In the genomic region with DNA sequence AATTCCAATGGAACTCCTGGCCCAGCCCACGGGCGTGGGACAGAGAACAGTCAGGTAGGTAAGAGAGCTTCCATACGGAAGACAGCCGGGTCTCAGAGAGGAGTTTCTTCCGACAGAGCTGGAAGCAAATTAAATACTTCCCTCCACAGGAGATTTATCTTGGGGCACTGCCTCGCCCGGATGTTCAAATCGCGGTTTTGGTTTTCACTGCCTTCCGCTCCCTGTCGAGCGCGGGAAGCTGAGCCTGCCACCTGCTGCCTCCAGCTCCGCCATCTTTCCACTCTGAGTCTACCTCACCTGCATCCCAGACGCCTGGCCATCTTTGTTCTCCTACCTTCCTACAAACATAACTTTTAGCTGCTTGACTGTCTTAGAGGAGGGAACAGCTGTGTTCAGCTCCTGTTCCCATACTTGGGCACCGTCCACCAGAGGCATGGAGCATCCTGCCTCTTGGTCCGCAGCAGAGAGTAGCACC, we compare ENCODE assay signal across 8 mouse cellular contexts. TPM values are rescaled to one million over a fixed set of nuclear protein-coding genes. Genes with fewer than 3 reads are reported as not detected.
DNase-seq lines count a peak whose midpoint lies in the region; ATAC-seq and TF ChIP-seq lines count a peak whose summit lies in the region.

No protein-coding gene starts in this region.

- H3K4me1 ChIP-seq in bone marrow macrophage, adult 2 months (ENCODE audit: control insufficient read depth, insufficient read depth, low read length): peaks cover 20% of the 10 kb centered on the region
- peaks cover 45% of the 10 kb centered on the region for H3K4me1 ChIP-seq in erythroblast, embryonic 14.5 days (ENCODE audit: control insufficient read depth)
- H3K4me1 ChIP-seq in hindbrain, embryonic 14.5 days (replicated peaks; ENCODE audit: control insufficient read depth, insufficient read depth, low read length): peaks cover 16% of the 10 kb centered on the region
- H3K4me1 ChIP-seq in limb, embryonic 14.5 days (ENCODE audit: control insufficient read depth, insufficient read depth, low read length): peaks cover 14% of the 10 kb centered on the region; the same call in 1 of the 2 replicates
- peaks cover 21% of the 10 kb centered on the region for H3K4me1 ChIP-seq in midbrain, embryonic 13.5 days (replicated peaks)

- peaks cover 23% of the 10 kb centered on the region for H3K36me3 ChIP-seq in erythroblast, embryonic 14.5 days (ENCODE audit: control insufficient read depth)
- H3K36me3 ChIP-seq in hindbrain, embryonic 14.5 days (replicated peaks; ENCODE audit: control insufficient read depth, insufficient read depth): peaks cover 6% of the 10 kb centered on the region; the same call in 1 of the 2 replicates
- peaks cover 11% of the 10 kb centered on the region for H3K36me3 ChIP-seq in limb, embryonic 14.5 days (ENCODE audit: control insufficient read depth, insufficient read depth, low read length)
- peaks cover 10% of the 10 kb centered on the region for H3K36me3 ChIP-seq in midbrain, embryonic 13.5 days

- peak overlapping the region; percentile 91 for H3K27ac ChIP-seq in bone marrow macrophage, adult 2 months (ENCODE audit: insufficient read depth, low read depth, low read length)
- H3K27ac ChIP-seq in hindbrain, embryonic 14.5 days: peak overlapping the region; percentile 80
- H3K27ac ChIP-seq in limb, embryonic 14.5 days (replicated peaks; ENCODE audit: low read depth, low read length): peak overlapping the region; percentile 16; the same call in 1 of the 2 replicates
- peak overlapping the region; percentile 82 for H3K27ac ChIP-seq in midbrain, embryonic 13.5 days

- no peaks in the 10 kb centered on the region for H3K9me3 ChIP-seq in erythroblast, embryonic 14.5 days (ENCODE audit: control insufficient read depth, low read length)
- no peaks in the 10 kb centered on the region for H3K9me3 ChIP-seq in hindbrain, embryonic 14.5 days (ENCODE audit: control insufficient read depth, low read length)
- no peaks in the 10 kb centered on the region for H3K9me3 ChIP-seq in limb, embryonic 14.5 days (ENCODE audit: control insufficient read depth, low read length)
- 0 out of 2 replicates have a peak, but pooled peaks cover 7% of the 10 kb centered on the region for H3K9me3 ChIP-seq in midbrain, embryonic 13.5 days

- peak; percentile 8 to 23 for DNase-seq in frontal cortex, postnatal 36 days (ENCODE audit: low spot score in 2 of 2)
- DNase-seq in frontal cortex, postnatal 25 days (ENCODE audit: low spot score in 2 of 2): no peak
- peak; percentile 55 for DNase-seq in hindbrain, embryonic 14.5 days (ENCODE audit: low spot score)
- no peak for DNase-seq in limb, embryonic 14.5 days (ENCODE audit: low spot score)
- peak; percentile 30 to 37 for DNase-seq in spleen, postnatal 14 days (ENCODE audit: low spot score in 2 of 2)

- peak overlapping the region; percentile 95 for H3K9ac ChIP-seq in hindbrain, embryonic 14.5 days
- H3K9ac ChIP-seq in limb, embryonic 14.5 days (ENCODE audit: low read depth, low read length, severe bottlenecking): peak overlapping the region; percentile 89
- H3K9ac ChIP-seq in midbrain, embryonic 13.5 days (replicated peaks): peak overlapping the region; percentile 95

- no peaks in the 10 kb centered on the region for H3K27me3 ChIP-seq in erythroblast, embryonic 14.5 days (ENCODE audit: control insufficient read depth)
- no peaks in the 10 kb centered on the region for H3K27me3 ChIP-seq in hindbrain, embryonic 14.5 days (ENCODE audit: control insufficient read depth, insufficient read depth, low read length)
- no peaks in the 10 kb centered on the region for H3K27me3 ChIP-seq in limb, embryonic 14.5 days (ENCODE audit: control insufficient read depth, insufficient read depth, low read length)
- H3K27me3 ChIP-seq in midbrain, embryonic 13.5 days: peaks cover 4% of the 10 kb centered on the region; the same call in 1 of the 2 replicates

- ATAC-seq in hindbrain, embryonic 14.5 days (ENCODE audit: low FRiP score): no peak; the same call in 1 of the 2 replicates
- peak; percentile 24; the same call in 1 of the 2 replicates for ATAC-seq in limb, embryonic 14.5 days (ENCODE audit: low FRiP score, low read depth)
- peak; percentile 27 for ATAC-seq in midbrain, embryonic 13.5 days

- TF ChIP-seq CTCF in bone marrow macrophage, adult 2 months (IDR thresholded peaks at IDR 0.05; ENCODE audit: low read depth, low read length): no peak

- peak overlapping the region; percentile 99 for H3K4me3 ChIP-seq in bone marrow macrophage, adult 2 months (ENCODE audit: insufficient read depth, low read length)
- peak overlapping the region; percentile 95 for H3K4me3 ChIP-seq in erythroblast, embryonic 14.5 days (replicated peaks)
- peak overlapping the region; percentile 93 for H3K4me3 ChIP-seq in hindbrain, embryonic 14.5 days (replicated peaks; ENCODE audit: low read length)
- H3K4me3 ChIP-seq in limb, embryonic 14.5 days (replicated peaks; ENCODE audit: low read length): peak overlapping the region; percentile 88
- peak overlapping the region; percentile 95 for H3K4me3 ChIP-seq in midbrain, embryonic 13.5 days (replicated peaks)

- WGBS in hindbrain, embryonic 14.5 days: 6% methylated on average over 17 of the region's 17 CpGs
- WGBS in limb, embryonic 14.5 days: 2% methylated on average over 17 of the region's 17 CpGs
- 7% methylated on average over 17 of the region's 17 CpGs for WGBS in midbrain, embryonic 13.5 days

- H3K4me2 ChIP-seq in hindbrain, embryonic 14.5 days (replicated peaks): peak overlapping the region; percentile 86
- H3K4me2 ChIP-seq in limb, embryonic 14.5 days (replicated peaks; ENCODE audit: low read depth, low read length, severe bottlenecking): peak overlapping the region; percentile 94
- peak overlapping the region; percentile 98 for H3K4me2 ChIP-seq in midbrain, embryonic 13.5 days (replicated peaks)

- TF ChIP-seq POLR2A in bone marrow macrophage, adult 2 months (IDR thresholded peaks at IDR 0.05; ENCODE audit: borderline replicate concordance, low read depth, low read length): no peak
- no peak for TF ChIP-seq POLR2A in limb, embryonic 14.5 days (IDR thresholded peaks at IDR 0.05; ENCODE audit: borderline replicate concordance, extremely low read depth, insufficient read depth, insufficient read length)

RNA-seq across cellular contexts. Expression of a gene that starts 16.5 kb away (rescaled TPM):
- 39.1 and 46.6 TPM in 2 replicates for polyA plus RNA-seq in bone marrow macrophage, adult 2 months (2012; ENCODE audit: insufficient read depth, insufficient read length, missing spikeins)
- 0.57 and 0.65 TPM in 2 replicates for polyA plus RNA-seq in erythroblast, embryonic 14.5 days (2012)
- polyA plus RNA-seq in hindbrain, embryonic 14.5 days (2014; fragmentation: Nextera tagmentation; extraction: Ambion mirVana): 12.3 and 13.4 TPM in 2 replicates
- polyA plus RNA-seq in limb, embryonic 14.5 days (2012; rRNA removed): 31.8 and 36.8 TPM in 2 replicates
- 14.7 and 15.4 TPM in 2 replicates for polyA plus RNA-seq in limb, embryonic 14.5 days (2014; fragmentation: Nextera tagmentation; extraction: Ambion mirVana)
- 6.8 and 7.0 TPM in 2 replicates for polyA plus RNA-seq in midbrain, embryonic 13.5 days (2015; fragmentation: Nextera tagmentation; extraction: Ambion mirVana)

Comparison
In these comparisons a context has a peak if more than half of its experiments do, and no peak if none do; other contexts are left out.
1. DNase-seq: peak in frontal cortex, postnatal 36 days (2 of 2), hindbrain, embryonic 14.5 days (single experiment) and spleen, postnatal 14 days (2 of 2); none in frontal cortex, postnatal 25 days (0 of 2) and limb, embryonic 14.5 days (single experiment).
2. H3K27ac ChIP-seq: peak in every context shown above with its lines; median percentile 91 in bone marrow macrophage, adult 2 months; 82 in midbrain, embryonic 13.5 days; 80 in hindbrain, embryonic 14.5 days; 16 in limb, embryonic 14.5 days.
3. Peak in every context shown above with its lines, with median percentiles within 50 percentile points of each other: H3K4me3 ChIP-seq, H3K4me2 ChIP-seq and H3K9ac ChIP-seq.